Mouse (Mus musculus) G1E (cell line): Measurements from ENCODE around the gene Arpc3.

Experiments
- CTCF ChIP-seq: IDR thresholded peaks from 2 replicates; pipeline ENCODE4 v1.5.1; 2012; ENCODE audit warnings: low read depth, low read length, inconsistent platforms, mixed read lengths
- GATA1 ChIP-seq: IDR thresholded peaks from 2 replicates; pipeline ENCODE4 v1.6.1; 2012; ENCODE audit warnings: borderline replicate concordance, low read length, inconsistent platforms, mixed read lengths
- TAL1 ChIP-seq: conservative IDR thresholded peaks from 2 replicates; pipeline ENCODE4 v1.6.1; 2012; ENCODE audit warnings: low read depth, low read length, inconsistent platforms, mixed read lengths

DNA sequence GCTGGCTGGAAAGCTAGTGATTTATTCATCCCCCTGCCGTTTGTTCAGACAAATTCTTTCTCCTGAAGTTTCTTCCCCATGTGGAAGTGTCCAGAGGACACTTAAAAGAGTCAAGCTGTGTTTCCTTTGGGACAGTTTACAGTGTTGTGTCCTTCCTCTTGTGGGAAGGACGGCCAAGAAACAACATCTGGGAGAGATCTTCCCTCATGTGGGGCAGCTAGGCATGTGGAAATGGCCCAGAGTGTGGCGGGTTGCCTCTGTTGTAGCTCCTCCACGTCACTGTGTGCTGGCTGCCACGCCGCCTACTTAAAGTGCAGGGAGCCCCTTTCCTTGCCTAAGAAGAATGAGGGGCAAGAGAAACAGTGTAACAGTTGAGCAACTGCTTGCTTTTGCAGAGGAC, 21.1 kb downstream of the Arpc3 start:
- no peak for TF ChIP-seq CTCF
- no peak for TF ChIP-seq GATA1
- TF ChIP-seq TAL1: no peak
